Mouse (Mus musculus) C2C12 (cell line): ENCODE data around the gene Pex7.

Experiments
- CEBPB ChIP-seq: IDR thresholded peaks from one replicate; pipeline ENCODE4 v1.6.1; 2011; ENCODE audit warnings: low read depth, mild to moderate bottlenecking, control low read depth, moderate library complexity
- CTCF ChIP-seq: IDR thresholded peaks from one replicate; pipeline ENCODE4 v1.5.1; 2011; ENCODE audit not compliant: control insufficient read depth, insufficient read depth, insufficient read length
- FOSL1 ChIP-seq: IDR thresholded peaks from one replicate; pipeline ENCODE4 v1.8.0; 2011; ENCODE audit warnings: mild to moderate bottlenecking, low read length; ENCODE audit not compliant: poor library complexity, insufficient read depth, severe bottlenecking
- MAX ChIP-seq: IDR thresholded peaks from one replicate; pipeline ENCODE4 v1.6.1; 2011; ENCODE audit warnings: mild to moderate bottlenecking, control low read depth
- MYOD1 ChIP-seq: IDR thresholded peaks from one replicate; pipeline ENCODE4 v1.6.1; 2011; ENCODE audit warnings: low read depth; ENCODE audit not compliant: control insufficient read depth, insufficient read length
- USF1 ChIP-seq: IDR thresholded peaks from one replicate; pipeline ENCODE4 v1.6.1; 2011; ENCODE audit warnings: low read depth, mild to moderate bottlenecking, control low read depth, moderate library complexity

- TF ChIP-seq CTCF (no peak), USF1 (no peak), MAX (no peak), CEBPB (no peak), MYOD1 (no peak), FOSL1 (no peak)
Measured at GRCm38 (mm10) chr10:19889908-19890307, 17.6 kb downstream of the Pex7 start.
